Mouse (Mus musculus): ENCODE measurements around the gene Slbp. TPM values are rescaled to one million over a fixed set of nuclear protein-coding genes. Genes with fewer than 3 reads are reported as not detected.

Slbp gene
- total and polyA plus RNA-seq, 3 experiments: 233 to 731 (median 255) TPM

DNA sequence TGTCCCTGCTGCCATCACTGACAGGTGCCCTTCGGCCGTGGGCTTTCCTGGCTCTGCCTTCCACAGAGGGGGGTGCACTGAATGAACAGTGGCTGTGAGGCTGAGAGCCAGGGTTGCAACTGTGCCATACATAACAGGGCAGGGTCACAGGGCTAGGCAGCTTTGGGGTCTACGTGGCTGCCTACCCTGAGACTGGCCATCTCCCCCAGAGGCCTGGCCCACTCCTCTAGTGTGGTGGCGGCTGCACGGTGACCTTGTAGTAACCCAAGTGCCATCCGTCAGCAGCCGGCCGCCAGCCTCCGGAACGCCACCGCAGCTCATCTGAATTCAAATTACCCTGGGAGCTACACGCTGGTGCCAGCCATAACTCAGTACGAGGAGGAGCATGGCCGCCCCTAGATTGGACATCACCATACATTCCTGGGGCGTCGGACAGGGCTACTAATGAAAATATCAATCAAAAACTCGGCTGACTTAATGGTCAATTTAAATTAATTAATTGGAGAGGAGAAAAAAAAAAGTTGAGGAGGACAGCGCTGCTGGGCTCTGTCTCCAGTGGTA, 64.8 kb downstream of the Slbp start:
- H3K4me1 ChIP-seq (ENCODE audit: control insufficient read depth in 1 of 2, insufficient read depth in 2 of 2, low read length in 2 of 2): no peaks in the 10 kb centered on the region
- no peak overlapping the region for H3K4me3 ChIP-seq (ENCODE audit: control insufficient read depth in 1 of 2, insufficient read depth in 1 of 2, low read depth in 2 of 2, low read length in 2 of 2)
- TF ChIP-seq USF1 (IDR thresholded peaks at IDR 0.05; ENCODE audit: low read depth, low read length) (no peak), MEF2A (IDR thresholded peaks at IDR 0.05; ENCODE audit: extremely low read depth, insufficient replicate concordance, low read depth, low read length, poor library complexity, severe bottlenecking) (no peak), JUND (IDR thresholded peaks at IDR 0.05; ENCODE audit: low read depth, low read length) (no peak), ZNF384 (IDR thresholded peaks at IDR 0.05; ENCODE audit: low read depth, low read length) (no peak), NELFE (IDR thresholded peaks at IDR 0.05; ENCODE audit: low read depth, low read length) (no peak), NRF1 (IDR thresholded peaks at IDR 0.05; ENCODE audit: insufficient read depth, low read depth, low read length, poor library complexity, severe bottlenecking) (no peak), MAFK (IDR thresholded peaks at IDR 0.05; ENCODE audit: borderline replicate concordance, low read depth, low read length) (no peak), POLR2AphosphoS5 (IDR thresholded peaks at IDR 0.05; ENCODE audit: borderline replicate concordance, low read depth, low read length) (no peak), BHLHE40 (IDR thresholded peaks at IDR 0.05; ENCODE audit: borderline replicate concordance, low read depth, low read length) (no peak), MYC (IDR thresholded peaks at IDR 0.05; ENCODE audit: low read depth, low read length) (no peak), USF2 (IDR thresholded peaks at IDR 0.05; ENCODE audit: borderline replicate concordance in 1 of 2, insufficient read depth in 1 of 2, low read depth in 1 of 2, low read length in 2 of 2) (no peak), TCF12 (IDR thresholded peaks at IDR 0.05; ENCODE audit: low read depth, low read length) (no peak), KAT2A (conservative IDR thresholded peaks at IDR 0.05; ENCODE audit: low read depth, low read length) (no peak), MAX (IDR thresholded peaks at IDR 0.05; ENCODE audit: low read length) (no peak), TBP (IDR thresholded peaks at IDR 0.05; ENCODE audit: low read depth, low read length) (no peak), CTCF (IDR thresholded peaks at IDR 0.05 in 2 of 3, conservative IDR thresholded peaks at IDR 0.05 in 1 of 3; ENCODE audit: control insufficient read depth in 1 of 3, insufficient read depth in 1 of 3, low read depth in 2 of 3, low read length in 3 of 3, poor library complexity in 1 of 3, severe bottlenecking in 1 of 3) (no peak), ETS1 (IDR thresholded peaks at IDR 0.05; ENCODE audit: low read depth, low read length) (no peak)
- H3K36me3 ChIP-seq (ENCODE audit: control insufficient read depth in 1 of 2, insufficient read depth in 2 of 2, low read length in 2 of 2): no peaks in the 10 kb centered on the region
- H3K27ac ChIP-seq (ENCODE audit: control insufficient read depth, low read depth, low read length): no peak overlapping the region
- DNase-seq (ENCODE audit: low read depth, low spot score): no peak
- no peaks in the 10 kb centered on the region for H3K79me2 ChIP-seq (ENCODE audit: control insufficient read depth, insufficient read depth, low read length, poor library complexity)
- no peaks in the 10 kb centered on the region for H3K9me3 ChIP-seq (replicated peaks; ENCODE audit: insufficient read depth, low read length)
- H3K9ac ChIP-seq (ENCODE audit: control insufficient read depth, low read depth, low read length, poor library complexity, severe bottlenecking): no peak overlapping the region
- no peaks in the 10 kb centered on the region for H3K27me3 ChIP-seq (ENCODE audit: control insufficient read depth in 1 of 2, insufficient read depth in 2 of 2, low read length in 2 of 2)

Other genes with a start within 250 kb of the Slbp start
- not detected in 2 replicates for gene Nkx1-1, start 218.6 kb downstream of the Slbp start, total RNA-seq (2012; rRNA removed)
- gene Nkx1-1, start 218.6 kb downstream of the Slbp start, polyA plus RNA-seq (2012; ENCODE audit: insufficient read depth in 1 of 2, insufficient read length in 2 of 2, low read depth in 1 of 2, low replicate concordance in 2 of 2, missing spikeins in 1 of 2): not detected
- 39.3 and 43.6 TPM in 2 replicates for gene Fam53a, start 22.9 kb downstream of the Slbp start, total RNA-seq (2012; rRNA removed)
- gene Fam53a, start 22.9 kb downstream of the Slbp start, polyA plus RNA-seq (2012; ENCODE audit: insufficient read depth in 1 of 2, insufficient read length in 2 of 2, low read depth in 1 of 2, low replicate concordance in 2 of 2, missing spikeins in 1 of 2): 10 to 100 TPM in 1 of 2 experiments, not detected in 1; 62.8 TPM
- gene Gm9903, start 22.6 kb downstream of the Slbp start, total RNA-seq (2012; rRNA removed): 0.13 and 0.19 TPM in 2 replicates
- under 1 TPM in 1 of 2 experiments, not detected in 1; 0.36 TPM for gene Gm9903, start 22.6 kb downstream of the Slbp start, polyA plus RNA-seq (2012; ENCODE audit: insufficient read depth in 1 of 2, insufficient read length in 2 of 2, low read depth in 1 of 2, low replicate concordance in 2 of 2, missing spikeins in 1 of 2)
- gene Tacc3, start 5.6 kb upstream of the Slbp start, total RNA-seq (2012; rRNA removed): 149 and 151 TPM in 2 replicates
- gene Tacc3, start 5.6 kb upstream of the Slbp start, polyA plus RNA-seq (2012; ENCODE audit: insufficient read depth in 1 of 2, insufficient read length in 2 of 2, low read depth in 1 of 2, low replicate concordance in 2 of 2, missing spikeins in 1 of 2): 100 to 1,000 TPM; 165 to 609 TPM
- gene Tmem129, start 5.8 kb upstream of the Slbp start, total RNA-seq (2012; rRNA removed): 33.3 and 40.2 TPM in 2 replicates
- gene Tmem129, start 5.8 kb upstream of the Slbp start, polyA plus RNA-seq (2012; ENCODE audit: insufficient read depth in 1 of 2, insufficient read length in 2 of 2, low read depth in 1 of 2, low replicate concordance in 2 of 2, missing spikeins in 1 of 2): 10 to 100 TPM in 1 of 2 experiments, not detected in 1; 51.3 TPM
- 4.8 and 6.0 TPM in 2 replicates for gene Fgfr3, start 69.1 kb upstream of the Slbp start, total RNA-seq (2012; rRNA removed)
- gene Fgfr3, start 69.1 kb upstream of the Slbp start, polyA plus RNA-seq (2012; ENCODE audit: insufficient read depth in 1 of 2, insufficient read length in 2 of 2, low read depth in 1 of 2, low replicate concordance in 2 of 2, missing spikeins in 1 of 2): 10 to 100 TPM in 1 of 2 experiments, not detected in 1; 10.2 TPM
- gene Letm1, start 130.2 kb upstream of the Slbp start, total RNA-seq (2012; rRNA removed): 50.0 and 59.5 TPM in 2 replicates
- 100 to 1,000 TPM; 119 to 127 TPM for gene Letm1, start 130.2 kb upstream of the Slbp start, polyA plus RNA-seq (2012; ENCODE audit: insufficient read depth in 1 of 2, insufficient read length in 2 of 2, low read depth in 1 of 2, low replicate concordance in 2 of 2, missing spikeins in 1 of 2)
- 82.5 and 102 TPM in 2 replicates for gene Nsd2, start 168.2 kb upstream of the Slbp start, total RNA-seq (2012; rRNA removed)
- gene Nsd2, start 168.2 kb upstream of the Slbp start, polyA plus RNA-seq (2012; ENCODE audit: insufficient read depth in 1 of 2, insufficient read length in 2 of 2, low read depth in 1 of 2, low replicate concordance in 2 of 2, missing spikeins in 1 of 2): 100 to 1,000 TPM; 116 to 233 TPM

Data from MEL (cell line).